Mouse (Mus musculus): ENCODE data around the gene Dcps.

Dcps gene

GRCm38 (mm10) chr9:35111446-35111845, 64.4 kb downstream of the Dcps start:
- intact Hi-C loops (cut with DNase I) = loop anchor here (5.0 kb wide), 1 partner anchor 79 kb away; no protein-coding TSS in a partner anchor

- intact Hi-C loops (cut with DNase I) = loop anchor here (5.0 kb wide), 1 partner anchor 78 kb away; no protein-coding TSS in a partner anchor
Measured at GRCm38 (mm10) chr9:35110567-35110966, 65.3 kb downstream of the Dcps start.

- intact Hi-C loops (cut with DNase I) = loop anchor here (5.0 kb wide), 1 partner anchor 78 kb away; no protein-coding TSS in a partner anchor
Measured at GRCm38 (mm10) chr9:35110051-35110450, 65.8 kb downstream of the Dcps start.

- intact Hi-C loops (cut with DNase I) = no loop called here
Measured at GRCm38 (mm10) chr9:35108916-35109315, 66.9 kb downstream of the Dcps start.

GRCm38 (mm10) chr9:35108066-35108465, 67.8 kb downstream of the Dcps start:
- intact Hi-C loops (cut with DNase I) = no loop called here

GRCm38 (mm10) chr9:35107396-35107795, 68.5 kb downstream of the Dcps start:
- intact Hi-C loops (cut with DNase I) = no loop called here

- intact Hi-C loops (cut with DNase I) = no loop called here
Measured at GRCm38 (mm10) chr9:35105884-35106880, 69.7 kb downstream of the Dcps start.

- intact Hi-C loops (cut with DNase I) = no loop called here
Measured at GRCm38 (mm10) chr9:35105438-35105837, 70.4 kb downstream of the Dcps start.

GRCm38 (mm10) chr9:35104711-35105110, 71.2 kb downstream of the Dcps start:
- intact Hi-C loops (cut with DNase I) = no loop called here

GRCm38 (mm10) chr9:35098762-35099161, 77.1 kb downstream of the Dcps start:
- intact Hi-C loops (cut with DNase I) = no loop called here

- intact Hi-C loops (cut with DNase I) = no loop called here
Measured at GRCm38 (mm10) chr9:35097901-35098300, 78.0 kb downstream of the Dcps start.

GRCm38 (mm10) chr9:35095726-35096125, 80.1 kb downstream of the Dcps start:
- intact Hi-C loops (cut with DNase I) = no loop called here

GRCm38 (mm10) chr9:35093350-35093749, 82.5 kb downstream of the Dcps start:
- intact Hi-C loops (cut with DNase I) = no loop called here

- intact Hi-C loops (cut with DNase I) = no loop called here
Measured at GRCm38 (mm10) chr9:35092904-35093303, 83.0 kb downstream of the Dcps start.
